Mouse (Mus musculus): ENCODE results near the gene 4930470P17Rik.

DNA sequence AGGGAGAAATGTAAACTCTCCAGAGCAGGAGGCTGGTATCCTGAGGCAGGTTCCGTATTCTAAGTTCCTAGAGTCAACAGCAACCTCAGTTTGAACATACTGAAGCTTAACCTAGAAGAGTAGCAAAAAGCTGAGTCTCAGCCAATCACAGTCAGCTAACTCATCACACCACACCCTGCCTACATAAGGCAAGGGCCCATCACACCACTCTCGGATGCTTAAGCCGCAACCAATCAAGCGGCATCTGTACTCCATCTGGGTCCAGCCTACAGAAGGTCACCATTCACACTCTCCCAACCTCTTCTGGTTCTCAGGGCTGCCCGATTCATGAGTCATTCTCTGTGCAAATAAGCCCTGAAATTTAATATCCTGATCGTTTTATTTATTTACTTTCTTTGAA lies 44.4 kb upstream of the 4930470P17Rik start:
- no peak for TF ChIP-seq CTCF (IDR thresholded peaks at IDR 0.05; ENCODE audit: borderline replicate concordance, extremely low read depth, insufficient read depth, insufficient read length)
- TF ChIP-seq POLR2A (IDR thresholded peaks at IDR 0.05; ENCODE audit: borderline replicate concordance, extremely low read depth, insufficient read depth, insufficient read length, poor library complexity, severe bottlenecking) = no peak
